Mouse (Mus musculus) embryonic fibroblast, embryonic 13.5 days (primary cell): ENCODE measurements around the gene Cngb1. TPM values are rescaled to one million over a fixed set of nuclear protein-coding genes. Genes with fewer than 3 reads are reported as not detected.
A peak's percentile ranks its signal among the peaks of the same experiment; 100 is the strongest.

Experiments
- H3K27ac ChIP-seq: 2 replicates; pipeline ENCODE4 v1.5.1; 2012; ENCODE audit warnings: low read length, control low read depth, inconsistent platforms; ENCODE audit not compliant: insufficient read depth
- H3K4me1 ChIP-seq: 2 replicates; pipeline ENCODE4 v1.6.1; 2011; ENCODE audit warnings: low read length; ENCODE audit not compliant: control insufficient read depth, insufficient read depth
- H3K4me3 ChIP-seq: 2 replicates; pipeline ENCODE4 v1.5.1; 2011; ENCODE audit warnings: mild to moderate bottlenecking, control low read depth, low read length; ENCODE audit not compliant: insufficient read depth
- CTCF ChIP-seq: IDR thresholded peaks from 2 replicates; pipeline ENCODE4 v1.5.1; 2011; ENCODE audit warnings: mild to moderate bottlenecking, control low read depth, low read length, moderate library complexity, borderline replicate concordance; ENCODE audit not compliant: insufficient read depth
- POLR2A ChIP-seq: IDR thresholded peaks from 2 replicates; pipeline ENCODE4 v1.6.1; 2011; ENCODE audit warnings: low read depth, mild to moderate bottlenecking, control low read depth, low read length, moderate library complexity
- polyA plus RNA-seq: library from polyadenylated mRNA; stranded (reverse); fragments of >200 nt; gene quantifications from 2 replicates; pipeline ENCODE4 v1.2.4, GENCODE M21; 2011; ENCODE audit warnings: low read depth; ENCODE audit not compliant: missing spikeins, insufficient read length

Cngb1 gene
- 0.09 and 0.13 TPM in 2 replicates for polyA plus RNA-seq

- TF ChIP-seq CTCF = no peak
- TF ChIP-seq POLR2A = no peak
Measured at GRCm38 (mm10) chr8:95306431-95306830, at the start of gene Cngb1. Cngb1 (minus strand) TSS chr8:95306585.

GRCm38 (mm10) chr8:95354606-95355005, 48.2 kb upstream of the Cngb1 start:
- no peak for TF ChIP-seq POLR2A
- TF ChIP-seq CTCF = no peak

More at GRCm38 (mm10) chr8:95306431-95306830, at the start of gene Cngb1:
- Histone ChIP-seq H3K4me3 (no peak within 1 kb of the TSS), H3K27ac (no peak within 1 kb of the TSS), H3K4me1 (no peaks in the 10 kb centered on the region)

DNA sequence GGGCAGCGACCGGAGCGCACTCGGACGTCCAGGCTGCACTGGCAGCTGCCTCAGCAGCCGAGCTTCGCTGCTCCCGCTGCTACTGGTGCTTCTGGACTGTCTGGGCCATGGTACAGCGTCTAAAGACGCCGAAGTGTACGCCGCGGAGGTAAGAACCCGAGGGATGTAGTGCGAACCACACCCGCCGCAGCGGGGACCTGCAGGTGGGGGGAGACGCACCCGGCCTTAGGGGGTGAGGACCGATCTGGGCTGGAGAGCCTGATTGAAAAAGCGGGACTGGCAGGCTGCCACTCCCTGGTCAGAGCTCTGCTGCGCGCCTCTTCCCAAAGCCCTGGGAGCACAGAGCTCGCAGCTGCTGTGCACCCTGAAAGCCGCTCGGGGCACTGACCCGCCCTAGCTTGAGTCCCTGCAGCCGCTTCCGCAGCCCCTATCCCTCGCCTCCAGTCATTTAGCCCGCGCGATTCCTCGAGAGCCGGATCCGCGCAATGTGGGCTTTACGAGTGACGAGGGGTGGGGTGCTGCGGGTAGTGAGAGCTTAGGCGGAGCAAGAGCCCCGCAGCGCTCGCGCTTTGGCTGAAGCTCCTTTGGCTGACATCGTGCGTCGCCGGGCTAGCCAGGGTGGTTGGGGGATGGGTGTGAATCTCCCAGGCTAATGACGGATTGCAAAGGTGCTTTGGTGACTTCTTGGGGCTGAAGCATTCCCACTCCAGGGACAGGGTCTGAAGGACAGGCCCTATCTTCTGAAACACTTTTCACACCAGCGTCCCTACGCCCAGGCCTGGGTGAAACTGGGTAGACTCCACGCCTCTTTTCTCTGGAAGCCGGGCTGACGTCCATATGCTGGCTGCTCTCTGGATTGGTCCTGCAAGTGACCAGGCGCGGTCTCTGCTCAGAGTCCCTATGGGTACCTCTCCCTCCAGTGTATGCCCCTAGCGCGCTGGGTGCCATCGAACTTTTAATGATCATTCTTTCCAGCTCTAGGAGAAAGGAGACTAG, 46.8 kb upstream of the Cngb1 start:
- TF ChIP-seq POLR2A (no peak), CTCF (no peak)
- Histone ChIP-seq H3K27ac (no peak overlapping the region), H3K4me3 (peak overlapping the region; percentile 46), H3K4me1 (no peaks in the 10 kb centered on the region)

More at GRCm38 (mm10) chr8:95354606-95355005, 48.2 kb upstream of the Cngb1 start:
- H3K4me3 ChIP-seq = no peak overlapping the region
- no peak overlapping the region for H3K27ac ChIP-seq
- no peaks in the 10 kb centered on the region for H3K4me1 ChIP-seq

GRCm38 (mm10) chr8:95352151-95352870, 45.9 kb upstream of the Cngb1 start, which contains the start of gene Mmp15:
Mmp15 (plus strand) TSS chr8:95352268.
- TF ChIP-seq POLR2A (no peak), CTCF (no peak)
- H3K4me1 ChIP-seq = no peaks in the 10 kb centered on the region
- peak within 1 kb of the TSS; percentile 46 for H3K4me3 ChIP-seq
- no peak within 1 kb of the TSS for H3K27ac ChIP-seq

- no peak overlapping the region for H3K27ac ChIP-seq
- no peak for TF ChIP-seq POLR2A
- no peak for TF ChIP-seq CTCF
- no peak overlapping the region for H3K4me3 ChIP-seq
- no peaks in the 10 kb centered on the region for H3K4me1 ChIP-seq
Measured at GRCm38 (mm10) chr8:95351461-95351860, 45.1 kb upstream of the Cngb1 start.

GRCm38 (mm10) chr8:95348811-95349630, 42.6 kb upstream of the Cngb1 start:
- Histone ChIP-seq H3K4me3 (no peak overlapping the region), H3K4me1 (no peaks in the 10 kb centered on the region), H3K27ac (no peak overlapping the region)
- TF ChIP-seq CTCF (no peak), POLR2A (no peak)

DNA sequence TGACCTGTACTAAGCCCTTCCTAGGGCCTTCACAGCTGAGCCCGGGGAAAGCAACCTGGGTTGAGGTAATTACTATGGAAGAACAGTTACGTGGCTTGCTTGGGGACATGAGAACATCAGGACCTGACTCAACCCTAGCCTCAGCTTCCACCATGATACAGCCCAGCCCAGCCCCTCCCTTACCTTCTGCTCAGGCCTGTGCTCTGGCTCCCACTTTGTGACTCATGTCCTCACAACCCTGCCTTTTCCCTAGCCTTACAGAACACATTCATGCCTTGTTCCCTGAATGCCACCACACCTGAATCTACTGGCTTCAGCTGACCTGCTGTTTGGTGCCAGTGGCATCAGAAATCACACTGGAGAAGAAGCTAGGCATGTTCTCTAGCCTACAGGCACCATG, 42.0 kb upstream of the Cngb1 start:
- Histone ChIP-seq H3K4me1 (no peaks in the 10 kb centered on the region), H3K4me3 (no peak overlapping the region), H3K27ac (no peak overlapping the region)
- TF ChIP-seq POLR2A (no peak), CTCF (no peak)

GRCm38 (mm10) chr8:95346643-95347545, 40.5 kb upstream of the Cngb1 start:
- no peak for TF ChIP-seq POLR2A
- TF ChIP-seq CTCF = no peak
- Histone ChIP-seq H3K4me1 (no peaks in the 10 kb centered on the region), H3K27ac (no peak overlapping the region), H3K4me3 (no peak overlapping the region)
